Mouse (Mus musculus) CD8-positive naive resting alpha-beta T cell, adult 2 months (primary cell): Measurements from ENCODE around the gene Ccr7.

Source experiments
- DNase-seq, 2 experiments: peaks; one replicate each; pipeline ENCODE4 v3.0.0; 2022; ENCODE audit warnings: low read depth in 2 of 2, low spot score in 2 of 2

The Ccr7 gene

GRCm38 (mm10) chr11:99153767-99154753 lies 817 bp downstream of the Ccr7 start:
- DNase-seq: peak; percentile 39 to 50

- DNase-seq: peak; percentile 56 to 59
Measured at GRCm38 (mm10) chr11:99152323-99153144, 2.3 kb downstream of the Ccr7 start.

DNA sequence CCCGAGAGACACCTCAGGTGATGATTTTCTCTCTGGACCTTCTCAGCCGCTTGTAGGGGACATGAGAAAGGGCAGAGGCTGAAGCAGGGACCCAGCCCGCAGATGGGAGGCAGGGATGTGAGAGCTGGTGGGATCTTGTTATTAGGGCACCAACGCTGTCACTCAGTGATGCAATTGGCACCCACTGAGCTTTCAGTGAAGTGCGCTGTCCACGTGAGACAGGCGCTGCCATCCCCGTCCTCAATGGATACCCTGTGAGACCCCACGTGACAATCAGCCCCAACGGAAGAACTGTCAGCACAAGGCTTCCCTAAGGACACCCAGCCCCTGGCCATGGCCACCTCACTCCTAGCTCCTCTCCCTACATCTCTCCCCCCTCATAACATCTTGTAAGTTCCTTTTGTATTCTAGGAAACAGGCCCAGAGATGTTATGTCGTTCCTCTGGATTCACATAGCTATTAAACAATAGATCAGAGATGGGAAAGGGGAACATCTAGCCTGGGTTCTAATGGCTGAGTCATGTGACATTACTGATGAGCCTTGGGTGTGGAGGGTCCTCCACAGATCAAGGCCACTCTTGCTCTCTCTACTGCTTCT lies 3.4 kb downstream of the Ccr7 start:
- DNase-seq: peak; percentile 54 to 55

- no peak for DNase-seq
Measured at GRCm38 (mm10) chr11:99150889-99151288, 4.0 kb downstream of the Ccr7 start.

DNA sequence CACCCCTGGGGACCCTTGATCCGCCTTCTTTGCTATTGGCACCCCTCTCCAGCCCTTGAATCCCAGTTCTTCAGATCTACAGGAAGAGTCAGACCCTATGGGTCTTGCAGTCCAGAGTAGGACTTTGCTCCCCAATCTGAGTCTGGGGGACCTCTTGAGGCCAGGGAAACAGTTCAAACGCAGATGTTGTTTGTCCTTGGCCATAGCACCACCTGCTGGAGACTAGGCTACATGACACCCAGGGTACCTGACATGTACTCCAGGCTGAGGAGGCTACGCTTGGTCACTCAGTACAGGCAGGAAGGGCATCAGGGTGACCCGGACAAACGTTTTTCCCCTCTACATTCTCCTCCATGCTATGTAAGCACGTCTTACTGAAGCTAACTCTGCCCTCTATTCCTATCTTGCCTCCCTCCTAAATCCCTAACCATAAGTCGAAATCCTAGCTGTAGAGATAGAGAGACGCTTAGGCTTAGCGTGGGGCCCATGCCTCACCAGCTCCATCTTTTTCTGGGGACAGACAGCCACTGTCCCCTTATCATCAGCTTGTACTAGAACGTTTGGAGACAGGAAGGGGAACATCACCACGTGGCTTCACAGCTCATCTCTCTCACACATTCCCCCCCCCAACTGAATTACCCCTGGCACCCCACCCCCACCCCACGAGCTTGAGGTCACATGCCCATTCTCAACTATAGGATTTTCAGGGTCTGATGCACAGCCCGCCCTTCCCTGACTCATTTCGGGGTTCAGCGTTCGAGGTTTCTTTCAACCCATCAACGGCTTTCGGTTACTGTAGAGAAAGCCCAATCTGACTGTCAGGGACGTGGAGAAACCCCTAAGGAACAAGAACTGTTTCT lies 4.7 kb downstream of the Ccr7 start:
- DNase-seq: peak; percentile 81 to 86

DNA sequence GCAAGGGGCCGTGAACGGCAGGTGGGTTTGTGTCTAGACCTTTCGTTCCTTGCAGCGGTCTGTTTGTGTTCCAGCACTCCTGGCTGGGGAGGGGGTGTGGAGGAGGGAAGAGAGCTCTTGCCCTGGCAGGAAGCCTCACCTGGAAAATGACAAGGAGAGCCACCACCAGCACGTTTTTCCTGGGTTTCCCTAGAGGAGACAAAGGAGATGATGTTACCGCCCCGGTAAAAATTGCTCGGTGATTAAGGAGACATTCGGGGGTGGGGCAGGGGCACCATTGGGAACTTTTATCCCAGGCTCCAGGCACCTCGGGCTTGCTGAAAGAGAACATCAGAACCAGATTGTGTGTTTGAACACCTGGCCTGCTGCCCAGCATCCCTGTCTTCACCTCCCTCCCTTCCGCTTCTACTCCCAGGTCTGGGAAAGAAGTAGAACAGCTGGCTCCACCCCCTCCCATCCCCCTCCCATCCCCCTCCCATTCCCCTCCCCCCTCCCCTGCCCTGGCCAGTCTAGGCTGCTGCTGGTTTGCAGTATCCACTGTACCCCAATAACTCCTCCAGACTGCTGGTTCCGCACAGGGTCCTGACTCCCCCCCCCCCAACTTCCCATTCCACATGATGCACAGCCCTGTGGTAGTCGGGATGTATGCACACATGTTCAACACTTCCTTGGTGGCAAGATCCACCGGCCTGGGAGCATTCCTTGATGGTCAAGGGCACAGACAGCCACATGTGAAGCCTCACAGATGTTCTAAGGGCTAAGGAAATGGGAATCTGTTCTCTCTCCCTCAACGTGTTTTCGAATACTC lies 5.8 kb downstream of the Ccr7 start:
- DNase-seq: no peak

GRCm38 (mm10) chr11:99148400-99148799 lies 6.5 kb downstream of the Ccr7 start:
- DNase-seq: no peak

DNA sequence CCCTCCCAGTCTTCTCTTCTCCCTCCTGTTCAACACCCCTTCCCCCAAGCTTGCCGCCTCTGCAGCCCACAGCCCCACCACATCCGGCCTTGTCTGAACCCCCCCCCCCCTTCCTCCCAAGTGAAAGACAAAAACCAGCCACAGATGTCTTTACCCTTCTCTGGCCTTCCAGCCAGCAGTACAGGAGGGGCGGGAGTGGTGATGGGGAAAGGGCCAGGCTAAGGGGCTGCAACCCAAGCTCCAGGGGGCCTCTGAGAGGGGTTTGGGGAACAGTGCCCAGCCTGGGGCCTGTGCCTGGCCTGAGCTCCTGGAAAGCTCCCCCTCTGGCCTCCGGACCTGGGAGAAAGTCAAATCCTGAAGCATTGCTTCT lies 7.0 kb downstream of the Ccr7 start:
- no peak for DNase-seq

- DNase-seq: no peak
Measured at GRCm38 (mm10) chr11:99147041-99147919, 7.6 kb downstream of the Ccr7 start.

GRCm38 (mm10) chr11:99146558-99146957 lies 8.3 kb downstream of the Ccr7 start:
- DNase-seq: no peak

GRCm38 (mm10) chr11:99145765-99146164 lies 9.1 kb downstream of the Ccr7 start:
- no peak for DNase-seq

DNA sequence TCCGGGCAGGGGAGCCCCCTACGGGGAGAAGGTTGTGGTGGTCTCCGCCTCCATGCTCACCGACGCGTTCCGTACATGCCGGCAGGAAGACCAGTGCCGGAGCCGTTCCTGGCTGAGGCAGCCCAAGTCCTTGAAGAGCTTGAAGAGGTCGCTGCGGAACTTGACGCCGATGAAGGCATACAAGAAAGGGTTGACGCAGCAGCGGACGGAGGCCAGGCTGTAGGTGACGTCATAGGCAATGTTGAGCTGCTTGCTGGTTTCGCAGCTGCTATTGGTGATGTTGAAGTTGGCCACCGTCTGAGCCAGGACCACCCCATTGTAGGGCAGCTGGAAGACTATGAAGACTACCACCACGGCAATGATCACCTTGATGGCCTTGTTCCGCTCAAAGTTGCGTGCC lies 9.9 kb downstream of the Ccr7 start:
- no peak for DNase-seq

- peak in 1 of 2 experiments; percentile 51 for DNase-seq
Measured at GRCm38 (mm10) chr11:99144456-99144855, 10.4 kb downstream of the Ccr7 start.

GRCm38 (mm10) chr11:99143123-99144082 lies 11.5 kb downstream of the Ccr7 start:
- peak in 1 of 2 experiments; percentile 52 for DNase-seq

DNA sequence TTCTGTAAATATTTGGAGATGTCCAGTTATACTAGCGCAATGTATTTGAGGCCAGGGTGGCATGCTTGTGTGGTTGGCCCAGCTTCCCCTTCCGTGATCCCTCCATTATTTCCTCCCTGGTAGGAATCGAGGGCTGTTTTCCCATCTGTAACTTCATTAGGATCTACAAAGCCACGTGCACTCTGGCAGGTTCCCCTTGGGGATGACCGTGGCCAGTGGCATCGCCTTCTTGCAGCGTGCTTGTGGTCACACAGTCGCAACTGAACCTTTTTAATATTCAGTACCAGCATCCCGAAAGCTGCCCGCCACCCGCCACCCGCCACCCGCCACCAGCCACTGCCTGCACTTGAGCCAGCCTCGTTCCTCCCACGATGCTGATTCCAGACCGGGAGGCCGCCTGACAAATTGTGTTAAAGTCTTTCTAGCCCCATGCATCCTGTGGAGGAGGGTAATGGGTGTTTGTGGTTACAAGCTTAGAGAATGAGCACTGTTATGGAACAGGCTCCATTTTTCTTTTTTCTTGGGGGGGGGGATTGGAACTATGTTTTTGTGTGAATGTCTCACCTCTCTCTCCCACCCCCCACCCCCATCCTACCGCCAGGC lies 12.3 kb downstream of the Ccr7 start:
- DNase-seq: no peak

- DNase-seq: no peak
Measured at GRCm38 (mm10) chr11:99142046-99142445, 12.8 kb downstream of the Ccr7 start.

DNA sequence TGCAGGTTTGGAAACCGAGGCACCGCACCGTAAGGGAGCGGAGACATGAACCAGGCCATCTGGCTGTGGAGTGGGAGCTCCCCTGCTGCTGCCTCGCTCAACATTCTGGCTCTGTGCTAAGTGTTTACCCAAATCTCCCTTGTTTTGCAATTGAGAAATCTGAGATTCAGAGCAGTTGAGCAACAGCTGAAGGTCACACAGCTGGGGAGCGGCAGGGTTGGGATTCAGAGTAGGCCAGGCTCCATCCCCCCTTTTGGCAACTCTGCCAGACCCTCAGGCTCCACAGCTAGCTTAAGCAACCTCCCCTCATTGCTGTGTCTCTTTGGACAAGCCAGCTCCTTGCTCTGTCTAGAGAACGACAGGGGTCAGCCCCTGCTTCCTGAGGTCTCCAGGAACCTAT lies 13.3 kb downstream of the Ccr7 start:
- no peak for DNase-seq
